Mouse (Mus musculus) thymus, adult 2 months (tissue): Measurements from ENCODE around the gene Chchd4.

Experiments
- CTCF ChIP-seq: fragments of 200-500 bp; IDR thresholded peaks from 2 replicates; pipeline ENCODE4 v1.5.1; 2012; ENCODE audit warnings: mild to moderate bottlenecking, control low read depth, low read length, moderate library complexity, borderline replicate concordance; ENCODE audit not compliant: control insufficient read depth, poor library complexity, insufficient read depth; ENCODE audit errors: extremely low read depth
- POLR2A ChIP-seq: fragments of 200-500 bp; IDR thresholded peaks from 2 replicates; pipeline ENCODE4 v1.6.1; 2012; ENCODE audit warnings: mild to moderate bottlenecking, low read length, control low read depth, moderate library complexity; ENCODE audit not compliant: control insufficient read depth, poor library complexity, insufficient read depth; ENCODE audit errors: extremely low read depth

GRCm38 (mm10) chr6:91522816-91523215, 49.5 kb upstream of the Chchd4 start:
- TF ChIP-seq POLR2A (no peak), CTCF (no peak)
